Mouse (Mus musculus): ENCODE data around the gene Gm8011.
"Not testable (repeated sequence)": the region's sequence is repeated elsewhere in the genome, so short reads cannot be mapped to it uniquely, and the experiment has no call there.

The Gm8011 gene

DNA sequence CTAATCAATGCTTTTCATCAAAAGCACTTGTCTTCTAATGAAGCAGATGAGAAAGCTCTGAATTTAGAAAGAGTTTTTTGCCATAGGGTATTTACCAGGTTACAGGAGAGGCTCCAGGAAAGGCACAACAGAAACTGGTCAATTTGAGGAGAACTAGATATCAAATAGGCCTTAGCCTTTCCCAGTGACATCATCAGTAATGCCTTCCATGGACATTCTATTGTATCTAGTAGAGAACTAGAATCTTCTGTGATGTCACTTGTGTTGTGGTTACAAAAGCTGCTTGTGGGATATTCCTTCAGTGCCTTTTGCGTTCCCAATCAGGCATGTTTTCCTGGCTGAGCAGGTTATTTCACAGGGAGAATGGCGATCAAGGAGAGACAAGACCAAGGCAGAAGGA is at the start of gene Gm8011:
TSS of gene Gm8011 (plus strand) at position 301 of the 400 bp plus-strand sequence.
- in situ Hi-C loops (cut with MboI) = not testable (repeated sequence)

DNA sequence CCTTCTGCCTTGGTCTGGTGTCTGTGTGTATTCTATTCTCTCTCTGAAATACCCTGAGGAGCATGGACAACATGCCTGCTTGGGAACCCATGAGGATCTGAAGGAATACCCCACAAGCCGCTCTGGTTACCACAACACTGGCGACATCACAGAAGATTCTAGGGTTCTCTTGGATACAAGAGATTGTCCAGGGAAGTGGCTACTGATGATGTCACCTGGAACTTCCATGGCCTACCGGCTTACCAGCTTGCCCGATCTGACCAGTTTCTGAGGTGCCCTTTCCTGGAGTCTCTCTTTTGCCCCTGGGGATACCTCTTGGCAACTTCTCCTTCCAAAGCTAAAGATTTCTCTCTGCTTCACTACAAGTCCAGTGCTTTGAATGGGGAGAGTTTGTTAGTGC is 24.1 kb upstream of the Gm8011 start, which contains the start of gene Gm8005:
TSS of gene Gm8005 (minus strand) at position 101 of the 400 bp plus-strand sequence.
- in situ Hi-C loops (cut with MboI) = not testable (repeated sequence)

DNA sequence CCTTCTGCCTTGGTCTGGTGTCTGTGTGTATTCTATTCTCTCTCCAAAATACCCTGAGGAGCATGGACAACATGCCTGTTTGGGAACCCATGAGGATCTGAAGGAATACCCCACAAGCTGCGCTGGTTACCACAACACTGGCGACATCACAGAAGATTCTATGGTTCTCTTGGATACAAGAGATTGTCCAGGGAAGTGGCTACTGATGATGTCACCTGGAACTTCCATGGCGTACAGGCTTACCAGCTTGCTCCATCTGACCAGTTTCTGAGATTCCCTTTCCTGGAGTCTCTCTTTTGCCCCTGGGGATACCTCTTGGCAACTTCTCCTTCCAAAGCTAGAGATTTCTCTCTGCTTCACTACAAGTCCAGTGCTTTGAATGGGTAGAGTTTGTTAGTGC is 38.6 kb downstream of the Gm8011 start, which contains the start of gene Gm8020:
TSS of gene Gm8020 (minus strand) at position 101 of the 400 bp plus-strand sequence.
- in situ Hi-C loops (cut with MboI) = not testable (repeated sequence)
